Mouse (Mus musculus) bone marrow, adult 2 months (tissue): ENCODE measurements around the gene Vps33a.

Experiments
- CTCF ChIP-seq: fragments of 200-500 bp; IDR thresholded peaks from 2 replicates; pipeline ENCODE4 v1.5.1; 2011; ENCODE audit warnings: low read length, control low read depth; ENCODE audit not compliant: control insufficient read depth, insufficient read depth
- POLR2A ChIP-seq: fragments of 200-500 bp; IDR thresholded peaks from 2 replicates; pipeline ENCODE4 v1.6.1; 2011; ENCODE audit warnings: low read depth, mild to moderate bottlenecking, control low read depth, low read length, borderline replicate concordance; ENCODE audit not compliant: control insufficient read depth

DNA sequence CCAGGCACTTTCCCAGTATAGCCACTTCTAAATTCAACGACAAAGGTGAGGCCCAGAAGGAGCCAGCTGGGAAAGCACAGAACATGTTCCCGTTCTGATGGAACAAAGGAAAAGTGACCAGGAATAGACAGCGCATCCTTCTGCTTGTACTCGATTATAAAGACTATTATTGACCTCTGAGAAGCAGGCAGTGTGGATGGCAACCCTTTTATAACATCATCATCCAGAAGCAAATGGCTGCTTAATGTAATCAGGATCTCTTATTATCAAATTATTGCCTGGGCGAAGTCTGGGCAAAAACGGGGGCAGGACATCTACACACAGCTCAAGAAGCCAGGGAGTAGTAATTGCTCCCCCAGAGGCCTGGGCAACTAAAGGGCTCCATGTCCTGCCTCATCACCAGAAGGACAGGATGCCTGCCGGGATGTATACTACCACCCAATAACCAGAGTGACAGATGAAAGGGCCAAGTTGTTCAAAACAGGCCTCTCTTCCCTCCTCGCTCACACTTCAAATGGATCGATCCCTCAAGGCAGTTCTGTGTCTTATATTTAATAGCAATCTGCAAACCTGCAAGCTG is 46.8 kb downstream of the Vps33a start:
- TF ChIP-seq CTCF (no peak), POLR2A (no peak)
